Mouse (Mus musculus) heart, embryonic 13.5 days (tissue): ENCODE results near the gene Olfr961. TPM values are rescaled to one million over a fixed set of nuclear protein-coding genes. Genes with fewer than 3 reads are reported as not detected.

Source experiments
- ATAC-seq: fragments of 200-750 bp; cut with Nextera tagmentation; 2 replicates; pipeline ENCODE4 v1.8.0; 2017; ENCODE audit warnings: moderate TSS enrichment; ENCODE audit not compliant: insufficient number of reproducible peaks, low FRiP score, low TSS enrichment; ENCODE audit errors: extremely low read depth
- H3K27ac ChIP-seq: fragments of 300-500 bp; sonication (generic); replicated peaks from 2 replicates; pipeline ENCODE4 v1.5.1; 2015; ENCODE audit warnings: moderate library complexity, mild to moderate bottlenecking, inconsistent platforms
- H3K27me3 ChIP-seq: fragments of 300-500 bp; sonication (generic); replicated peaks from 2 replicates; pipeline ENCODE4 v1.6.1; 2015; ENCODE audit warnings: mild to moderate bottlenecking, inconsistent platforms
- H3K36me3 ChIP-seq: fragments of 300-500 bp; sonication (generic); 2 replicates; pipeline ENCODE4 v1.6.1; 2015; ENCODE audit warnings: mild to moderate bottlenecking, inconsistent platforms
- H3K4me1 ChIP-seq: fragments of 300-500 bp; sonication (generic); 2 replicates; pipeline ENCODE4 v1.6.1; 2015; ENCODE audit warnings: inconsistent platforms
- H3K4me2 ChIP-seq: fragments of 300-500 bp; sonication (generic); 2 replicates; pipeline ENCODE4 v1.6.1; 2015; ENCODE audit warnings: inconsistent platforms, mild to moderate bottlenecking, moderate library complexity
- H3K4me3 ChIP-seq: fragments of 300-500 bp; sonication (generic); 2 replicates; pipeline ENCODE4 v1.5.1; 2015; ENCODE audit warnings: moderate library complexity, mild to moderate bottlenecking, inconsistent platforms
- H3K9ac ChIP-seq: fragments of 300-500 bp; sonication (generic); 2 replicates; pipeline ENCODE4 v1.6.1; 2015; ENCODE audit warnings: inconsistent platforms, mild to moderate bottlenecking, moderate library complexity
- H3K9me3 ChIP-seq: fragments of 300-500 bp; sonication (generic); 2 replicates; pipeline ENCODE4 v1.6.1; 2016; ENCODE audit warnings: inconsistent platforms
- WGBS: fragments of 180-500 bp; shearing (Covaris S2); methylation state at CpG from one replicate; pipeline ENCODE4 v1.1.7; 2015; ENCODE audit warnings: mixed read lengths; 5-methylcytosine and 5-hydroxymethylcytosine counted together
- polyA plus RNA-seq: library from polyadenylated mRNA; unstranded; fragments of >200 nt; fragmentation: Nextera tagmentation; extraction: Ambion mirVana; gene quantifications from 2 replicates; pipeline ENCODE4 v1.2.1, GENCODE M21; 2015

Olfr961 gene
- polyA plus RNA-seq, 1 experiment from 2014 or later = not detected

- no peaks in the 10 kb centered on the region for H3K36me3 ChIP-seq
- no peaks in the 10 kb centered on the region for H3K4me1 ChIP-seq
- 29% methylated on average over 4 of the region's 4 CpGs for WGBS
- no peak overlapping the region for H3K27ac ChIP-seq
- no peak for ATAC-seq
- no peak overlapping the region for H3K4me3 ChIP-seq
- no peaks in the 10 kb centered on the region for H3K27me3 ChIP-seq
- H3K9me3 ChIP-seq = no peaks in the 10 kb centered on the region
- no peak overlapping the region for H3K4me2 ChIP-seq
- H3K9ac ChIP-seq = no peak overlapping the region
Observed at GRCm38 (mm10) chr9:39633913-39634594, 10.8 kb upstream of the Olfr961 start.

DNA sequence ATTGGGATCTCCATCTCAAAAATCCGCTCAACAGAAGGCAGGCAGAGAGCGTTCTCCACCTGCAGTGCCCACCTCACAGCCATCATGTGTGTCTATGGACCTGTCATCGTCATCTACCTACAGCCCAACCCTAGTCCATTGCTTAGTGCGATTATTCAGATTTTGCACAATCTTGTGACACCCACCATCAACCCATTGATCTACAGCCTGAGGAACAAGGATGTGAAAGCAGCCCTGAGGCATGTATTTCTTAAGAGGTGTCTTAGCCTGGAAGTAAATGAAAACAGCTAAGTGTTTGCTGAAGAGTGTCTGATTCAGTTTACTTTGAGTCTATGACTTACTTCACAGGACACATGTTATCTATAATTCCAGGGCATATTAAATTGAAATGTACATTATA, 2.5 kb downstream of the Olfr961 start:
- no peak overlapping the region for H3K9ac ChIP-seq
- 72% methylated on average over 4 of the region's 4 CpGs for WGBS
- no peaks in the 10 kb centered on the region for H3K27me3 ChIP-seq
- H3K36me3 ChIP-seq = no peaks in the 10 kb centered on the region
- no peaks in the 10 kb centered on the region for H3K4me1 ChIP-seq
- H3K4me2 ChIP-seq = no peak overlapping the region
- no peaks in the 10 kb centered on the region for H3K9me3 ChIP-seq
- no peak overlapping the region for H3K4me3 ChIP-seq
- no peak overlapping the region for H3K27ac ChIP-seq
- ATAC-seq = no peak

DNA sequence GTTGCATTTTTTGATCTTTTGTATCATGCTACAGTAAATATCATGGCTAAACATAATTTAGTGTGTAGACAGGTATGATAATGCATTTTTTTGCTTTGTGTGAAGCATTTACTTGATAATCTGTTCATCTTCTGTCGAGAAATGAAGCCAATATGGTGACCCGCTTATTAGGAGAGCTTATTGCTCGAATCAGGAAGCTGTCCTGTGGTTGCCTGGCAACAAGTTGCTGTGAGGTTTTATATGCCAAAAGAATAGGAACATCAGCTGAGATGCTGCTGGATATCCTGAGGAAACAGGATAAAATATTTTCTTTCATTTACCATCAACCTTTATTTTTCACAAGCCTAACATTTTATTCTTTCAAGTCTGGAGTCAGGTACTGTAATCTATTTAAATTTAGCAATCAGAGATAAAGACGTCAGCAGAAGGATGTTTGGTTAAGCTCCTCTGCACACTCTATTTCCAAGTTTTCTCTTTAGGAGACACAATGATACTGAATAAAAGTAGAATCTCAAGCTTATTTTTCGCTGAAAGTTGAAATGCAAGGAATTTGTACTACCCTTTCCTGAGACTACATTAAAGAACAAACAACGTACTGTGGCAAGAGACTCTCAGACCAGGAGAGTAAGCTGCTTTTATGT, 10.0 kb downstream of the Olfr961 start:
- 59% methylated on average over 6 of the region's 6 CpGs for WGBS
- H3K27me3 ChIP-seq = no peaks in the 10 kb centered on the region
- no peaks in the 10 kb centered on the region for H3K4me1 ChIP-seq
- no peak overlapping the region for H3K27ac ChIP-seq
- no peak overlapping the region for H3K9ac ChIP-seq
- no peaks in the 10 kb centered on the region for H3K9me3 ChIP-seq
- no peak overlapping the region for H3K4me3 ChIP-seq
- ATAC-seq = no peak
- H3K36me3 ChIP-seq = no peaks in the 10 kb centered on the region
- no peak overlapping the region for H3K4me2 ChIP-seq

GRCm38 (mm10) chr9:39666905-39667304, 22.0 kb downstream of the Olfr961 start, which contains the start of gene Olfr963:
Gene Olfr963 (plus strand): TSS chr9:39667205.
- WGBS = 79% methylated on average over 1 of the region's 1 CpGs
- no peak for ATAC-seq
- Histone ChIP-seq H3K27me3 (no peaks in the 10 kb centered on the region), H3K4me2 (no peak within 1 kb of the TSS), H3K27ac (no peak within 1 kb of the TSS), H3K9ac (no peak within 1 kb of the TSS), H3K36me3 (no peaks in the 10 kb centered on the region), H3K9me3 (peaks cover under 1% of the 10 kb centered on the region; the same call in 1 of the 2 replicates), H3K4me1 (no peaks in the 10 kb centered on the region), H3K4me3 (no peak within 1 kb of the TSS)

GRCm38 (mm10) chr9:39669723-39670122, 24.8 kb downstream of the Olfr961 start:
- 56% methylated on average over 2 of the region's 2 CpGs for WGBS
- Histone ChIP-seq H3K36me3 (no peaks in the 10 kb centered on the region), H3K4me3 (no peak overlapping the region), H3K27ac (no peak overlapping the region), H3K4me2 (no peak overlapping the region), H3K9ac (no peak overlapping the region), H3K9me3 (no peaks in the 10 kb centered on the region; the same call in 1 of the 2 replicates), H3K4me1 (no peaks in the 10 kb centered on the region), H3K27me3 (no peaks in the 10 kb centered on the region)
- no peak for ATAC-seq

DNA sequence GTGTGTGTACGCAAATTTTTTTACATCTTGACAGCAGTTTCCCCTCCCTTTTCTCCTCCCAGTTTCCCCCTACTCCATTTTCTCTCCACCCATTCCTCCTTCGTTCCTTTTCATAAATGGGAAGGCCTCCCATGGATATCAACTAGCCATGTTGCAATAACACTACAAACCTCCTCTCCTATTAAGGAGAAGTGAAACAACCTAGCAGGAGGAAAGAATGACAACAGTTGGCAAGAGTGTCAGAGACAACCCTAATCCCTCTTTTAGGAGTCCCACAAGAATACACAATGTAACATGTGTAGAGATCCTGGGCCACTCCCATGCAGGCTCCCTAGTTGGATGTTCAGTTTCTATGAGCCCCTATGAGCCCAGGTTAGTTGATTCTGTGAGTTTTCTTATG, 29.9 kb downstream of the Olfr961 start:
- H3K4me2 ChIP-seq = no peak overlapping the region
- H3K27me3 ChIP-seq = no peaks in the 10 kb centered on the region
- ATAC-seq = no peak
- no peaks in the 10 kb centered on the region for H3K4me1 ChIP-seq
- no peak overlapping the region for H3K4me3 ChIP-seq
- H3K9me3 ChIP-seq = no peaks in the 10 kb centered on the region
- H3K36me3 ChIP-seq = no peaks in the 10 kb centered on the region
- H3K9ac ChIP-seq = no peak overlapping the region
- 70% methylated on average over 2 of the region's 2 CpGs for WGBS
- no peak overlapping the region for H3K27ac ChIP-seq

- no peak overlapping the region for H3K4me3 ChIP-seq
- no peaks in the 10 kb centered on the region for H3K27me3 ChIP-seq
- no peak overlapping the region for H3K4me2 ChIP-seq
- H3K36me3 ChIP-seq = no peaks in the 10 kb centered on the region
- 78% methylated on average over 2 of the region's 2 CpGs for WGBS
- H3K9ac ChIP-seq = no peak overlapping the region
- no peak for ATAC-seq
- no peaks in the 10 kb centered on the region for H3K4me1 ChIP-seq
- no peaks in the 10 kb centered on the region for H3K9me3 ChIP-seq
- no peak overlapping the region for H3K27ac ChIP-seq
Observed at GRCm38 (mm10) chr9:39678557-39678956, 33.7 kb downstream of the Olfr961 start.

DNA sequence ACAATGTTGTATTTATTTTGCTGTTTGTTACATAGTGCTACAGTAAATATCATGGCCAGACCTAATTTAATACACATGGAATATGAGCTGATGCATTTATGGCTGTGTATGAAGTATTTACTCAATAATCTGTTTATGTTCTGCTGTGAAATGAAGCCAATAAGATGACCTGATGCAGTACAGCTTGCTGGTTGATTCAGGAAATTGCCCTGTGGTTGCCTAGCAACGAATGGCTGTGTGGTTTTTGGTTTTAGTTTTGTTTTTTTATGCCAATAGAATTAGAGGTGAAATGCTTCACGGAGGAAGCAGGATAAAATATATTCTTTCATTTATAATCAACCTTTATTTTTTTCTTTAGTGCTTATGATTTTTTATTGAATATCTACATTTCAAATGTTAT, 34.4 kb downstream of the Olfr961 start:
- Histone ChIP-seq H3K27me3 (no peaks in the 10 kb centered on the region), H3K27ac (no peak overlapping the region), H3K4me3 (no peak overlapping the region), H3K4me2 (no peak overlapping the region), H3K9ac (no peak overlapping the region), H3K36me3 (no peaks in the 10 kb centered on the region), H3K4me1 (no peaks in the 10 kb centered on the region), H3K9me3 (no peaks in the 10 kb centered on the region)
- no peak for ATAC-seq
- WGBS = 52% methylated on average over 2 of the region's 2 CpGs

Other genes with a start within 250 kb of the Olfr961 start
- gene Olfr952, start 217.9 kb upstream of the Olfr961 start, polyA plus RNA-seq = not detected in 2 replicates
- not detected in 2 replicates for gene Olfr954, start 188.4 kb upstream of the Olfr961 start, polyA plus RNA-seq
- gene Olfr955, start 173.1 kb upstream of the Olfr961 start, polyA plus RNA-seq = not detected in 2 replicates
- not detected in 2 replicates for gene Olfr44, start 151.1 kb upstream of the Olfr961 start, polyA plus RNA-seq
- not detected in 2 replicates for gene Olfr957, start 129.3 kb upstream of the Olfr961 start, polyA plus RNA-seq
- not detected in 2 replicates for gene Olfr958, start 91.0 kb upstream of the Olfr961 start, polyA plus RNA-seq
- not detected in 2 replicates for gene Olfr959, start 69.5 kb upstream of the Olfr961 start, polyA plus RNA-seq
- gene AW551984, start 40.7 kb upstream of the Olfr961 start, polyA plus RNA-seq = 10.3 and 10.8 TPM in 2 replicates
- gene Olfr148, start 34.4 kb upstream of the Olfr961 start, polyA plus RNA-seq = not detected in 2 replicates
- gene Olfr960, start 23.7 kb upstream of the Olfr961 start, polyA plus RNA-seq = not detected in 2 replicates
- not detected in 2 replicates for gene Olfr963, start 22.1 kb downstream of the Olfr961 start, polyA plus RNA-seq
- not detected in 2 replicates for gene Olfr149, start 62.0 kb downstream of the Olfr961 start, polyA plus RNA-seq
- not detected in 2 replicates for gene Olfr965, start 66.3 kb downstream of the Olfr961 start, polyA plus RNA-seq
- not detected in 2 replicates for gene Olfr150, start 85.9 kb downstream of the Olfr961 start, polyA plus RNA-seq
- gene Olfr967, start 101.2 kb downstream of the Olfr961 start, polyA plus RNA-seq = not detected in 2 replicates
- not detected in 2 replicates for gene Olfr968, start 138.2 kb downstream of the Olfr961 start, polyA plus RNA-seq
- not detected in 2 replicates for gene Olfr969, start 145.9 kb downstream of the Olfr961 start, polyA plus RNA-seq
- gene Olfr970, start 163.8 kb downstream of the Olfr961 start, polyA plus RNA-seq = not detected in 2 replicates
- not detected in 2 replicates for gene Olfr971, start 191.8 kb downstream of the Olfr961 start, polyA plus RNA-seq
- not detected in 2 replicates for gene Olfr972, start 221.3 kb downstream of the Olfr961 start, polyA plus RNA-seq